Mouse (Mus musculus) lung, embryonic 14.5 days (tissue): ENCODE measurements around the gene Gfpt1. TPM values are rescaled to one million over a fixed set of nuclear protein-coding genes. Genes with fewer than 3 reads are reported as not detected.
"Not testable (repeated sequence)": the region's sequence is repeated elsewhere in the genome, so short reads cannot be mapped to it uniquely, and the experiment has no call there.

Experiments used
- ATAC-seq: fragments of 200-750 bp; cut with Nextera tagmentation; 2 replicates; pipeline ENCODE4 v1.8.0; 2017; ENCODE audit warnings: mild to moderate bottlenecking, moderate TSS enrichment, moderate library complexity; ENCODE audit not compliant: insufficient read depth
- DNase-seq: peaks from one replicate; pipeline ENCODE4 v3.0.0-alpha.2; 2015
- H3K27ac ChIP-seq: fragments of 300-500 bp; sonication (generic); 2 replicates; pipeline ENCODE4 v1.5.1; 2014; ENCODE audit warnings: low read depth, mild to moderate bottlenecking, moderate library complexity
- H3K27me3 ChIP-seq: fragments of 300-500 bp; sonication (generic); 2 replicates; pipeline ENCODE4 v1.6.1; 2014; ENCODE audit warnings: low read length, control low read depth; ENCODE audit not compliant: insufficient read depth
- H3K36me3 ChIP-seq: fragments of 300-500 bp; sonication (generic); 2 replicates; pipeline ENCODE4 v1.6.1; 2014; ENCODE audit warnings: control low read depth; ENCODE audit not compliant: insufficient read depth
- H3K4me1 ChIP-seq: fragments of 300-500 bp; sonication (generic); 2 replicates; pipeline ENCODE4 v1.6.1; 2014; ENCODE audit warnings: antibody characterized with exemption, control low read depth; ENCODE audit not compliant: insufficient read depth
- H3K4me2 ChIP-seq: fragments of 300-500 bp; sonication (generic); 2 replicates; pipeline ENCODE4 v1.6.1; 2014; ENCODE audit warnings: mild to moderate bottlenecking
- H3K4me3 ChIP-seq: fragments of 300-500 bp; sonication (generic); 2 replicates; pipeline ENCODE4 v1.5.1; 2014; ENCODE audit warnings: low read depth, low read length
- H3K9ac ChIP-seq: fragments of 300-500 bp; sonication (generic); 2 replicates; pipeline ENCODE4 v1.6.1; 2014
- H3K9me3 ChIP-seq: fragments of 300-500 bp; sonication (generic); 2 replicates; pipeline ENCODE4 v1.6.1; 2016; ENCODE audit warnings: low read depth, low read length, control low read depth
- CTCF ChIP-seq: IDR thresholded peaks from 2 replicates; pipeline ENCODE4 v1.5.1; 2016; ENCODE audit warnings: antibody characterized with exemption, low read depth
- whole genome bisulfite sequencing: fragments of 180-500 bp; shearing (Covaris S2); extraction: QIAGEN DNeasy Blood & Tissue Kit; methylation state at CpG from one replicate; pipeline ENCODE4 v1.1.7; 2014; 5-methylcytosine and 5-hydroxymethylcytosine counted together
- polyA plus RNA-seq: library from polyadenylated mRNA; unstranded; fragments of >200 nt; fragmentation: Nextera tagmentation; extraction: Ambion mirVana; gene quantifications from 2 replicates; pipeline ENCODE4 v1.2.1, GENCODE M21; 2014

Gene Gfpt1
- polyA plus RNA-seq, 1 experiment from 2014 or later, result 22.1 TPM

- peak; percentile 8 for DNase-seq
- H3K27me3 ChIP-seq, result no peaks in the 10 kb centered on the region
- no peaks in the 10 kb centered on the region for H3K9me3 ChIP-seq
- H3K27ac ChIP-seq, result no peak overlapping the region
- no peak overlapping the region for H3K9ac ChIP-seq
- H3K4me2 ChIP-seq, result no peak overlapping the region
- TF ChIP-seq CTCF, result no peak
- peaks cover 26% of the 10 kb centered on the region for H3K36me3 ChIP-seq
- ATAC-seq, result no peak
- no peak overlapping the region for H3K4me3 ChIP-seq
- no peaks in the 10 kb centered on the region for H3K4me1 ChIP-seq
Measured at GRCm38 (mm10) chr6:87028881-87029280, 13.8 kb upstream of the Gfpt1 start.

- not testable (repeated sequence) for H3K27ac ChIP-seq, ATAC-seq
- 82% methylated on average over 7 of the region's 7 CpGs for WGBS
Measured at GRCm38 (mm10) chr6:87031310-87031709, 11.3 kb upstream of the Gfpt1 start.

GRCm38 (mm10) chr6:87032401-87032800, 10.2 kb upstream of the Gfpt1 start:
- no peak overlapping the region for H3K4me3 ChIP-seq
- 75% methylated on average over 3 of the region's 3 CpGs for WGBS
- H3K36me3 ChIP-seq, result 0 out of 2 replicates have a peak, but pooled peaks cover 4% of the 10 kb centered on the region
- no peaks in the 10 kb centered on the region for H3K9me3 ChIP-seq
- no peaks in the 10 kb centered on the region for H3K4me1 ChIP-seq
- no peak for TF ChIP-seq CTCF
- no peak overlapping the region for H3K4me2 ChIP-seq
- ATAC-seq (no peak), DNase-seq (no peak)
- H3K27ac ChIP-seq, result no peak overlapping the region
- no peak overlapping the region for H3K9ac ChIP-seq
- H3K27me3 ChIP-seq, result no peaks in the 10 kb centered on the region

More at GRCm38 (mm10) chr6:87031310-87031709, 11.3 kb upstream of the Gfpt1 start:
- H3K4me1 ChIP-seq, DNase-seq, H3K27me3 ChIP-seq, H3K4me2 ChIP-seq, H3K4me3 ChIP-seq, H3K9ac ChIP-seq, H3K36me3 ChIP-seq, H3K9me3 ChIP-seq: not testable (repeated sequence)

GRCm38 (mm10) chr6:87034395-87034794, 8.3 kb upstream of the Gfpt1 start:
- WGBS, result 84% methylated on average over 3 of the region's 3 CpGs
- Histone ChIP-seq H3K9me3 (no peaks in the 10 kb centered on the region), H3K27ac (no peak overlapping the region), H3K36me3 (0 out of 2 replicates have a peak, but pooled peaks cover 3% of the 10 kb centered on the region), H3K4me2 (no peak overlapping the region), H3K4me3 (no peak overlapping the region), H3K9ac (no peak overlapping the region), H3K27me3 (no peaks in the 10 kb centered on the region), H3K4me1 (no peaks in the 10 kb centered on the region)
- DNase-seq, result no peak
- ATAC-seq, result no peak
- no peak for TF ChIP-seq CTCF

- WGBS, result 80% methylated on average over 10 of the region's 10 CpGs
Measured at GRCm38 (mm10) chr6:87037826-87038620, 4.6 kb upstream of the Gfpt1 start.

GRCm38 (mm10) chr6:87039161-87039560, 3.5 kb upstream of the Gfpt1 start:
- H3K4me1 ChIP-seq, result peaks cover 4% of the 10 kb centered on the region
- DNase-seq (no peak), ATAC-seq (no peak)
- no peaks in the 10 kb centered on the region for H3K36me3 ChIP-seq
- H3K9me3 ChIP-seq, result no peaks in the 10 kb centered on the region
- no peaks in the 10 kb centered on the region for H3K27me3 ChIP-seq
- WGBS, result 83% methylated on average over 8 of the region's 8 CpGs
- no peak overlapping the region for H3K4me2 ChIP-seq
- H3K4me3 ChIP-seq, result no peak overlapping the region
- no peak overlapping the region for H3K27ac ChIP-seq
- no peak for TF ChIP-seq CTCF
- H3K9ac ChIP-seq, result no peak overlapping the region

More at GRCm38 (mm10) chr6:87037826-87038620, 4.6 kb upstream of the Gfpt1 start:
- DNase-seq (no peak), ATAC-seq (no peak)
- H3K4me2 ChIP-seq, result no peak overlapping the region
- H3K9ac ChIP-seq, result no peak overlapping the region
- H3K4me3 ChIP-seq, result no peak overlapping the region
- TF ChIP-seq CTCF, result no peak
- no peaks in the 10 kb centered on the region for H3K9me3 ChIP-seq
- no peaks in the 10 kb centered on the region for H3K27me3 ChIP-seq
- no peaks in the 10 kb centered on the region; the same call in 1 of the 2 replicates for H3K4me1 ChIP-seq
- no peak overlapping the region for H3K27ac ChIP-seq
- no peaks in the 10 kb centered on the region for H3K36me3 ChIP-seq

- no peak overlapping the region for H3K9ac ChIP-seq
- DNase-seq, result peak; percentile 40
- H3K9me3 ChIP-seq, result no peaks in the 10 kb centered on the region
- no peaks in the 10 kb centered on the region for H3K27me3 ChIP-seq
- 0 out of 2 replicates have a peak, but pooled peaks cover 4% of the 10 kb centered on the region for H3K36me3 ChIP-seq
- H3K4me2 ChIP-seq, result no peak overlapping the region
- 70% methylated on average over 4 of the region's 4 CpGs for WGBS
- H3K27ac ChIP-seq, result peak overlapping the region; percentile 100; the same call in 1 of the 2 replicates
- ATAC-seq, result no peak
- peaks cover 11% of the 10 kb centered on the region for H3K4me1 ChIP-seq
- no peak overlapping the region for H3K4me3 ChIP-seq
- no peak for TF ChIP-seq CTCF
Measured at GRCm38 (mm10) chr6:87040971-87041370, 1.7 kb upstream of the Gfpt1 start.
